Mouse (Mus musculus) heart, embryonic 16.5 days (tissue): Measurements from ENCODE around the gene Pxmp4. TPM values are rescaled to one million over a fixed set of nuclear protein-coding genes. Genes with fewer than 3 reads are reported as not detected.
A peak's percentile ranks its signal among the peaks of the same experiment; 100 is the strongest.

Experiments
- ATAC-seq: fragments of 200-750 bp; cut with Nextera tagmentation; replicated peaks from 2 replicates; pipeline ENCODE4 v1.8.0; 2017; ENCODE audit warnings: moderate number of reproducible peaks; ENCODE audit not compliant: insufficient read depth, low FRiP score; ENCODE audit errors: extremely low read depth
- H3K27ac ChIP-seq: fragments of 300-500 bp; sonication (generic); 2 replicates; pipeline ENCODE4 v1.5.1; 2014; ENCODE audit warnings: mild to moderate bottlenecking, low read length, control low read depth, moderate library complexity
- H3K27me3 ChIP-seq: fragments of 300-500 bp; sonication (generic); 2 replicates; pipeline ENCODE4 v1.6.1; 2014; ENCODE audit warnings: low read length, mixed read lengths; ENCODE audit not compliant: control insufficient read depth, insufficient read depth
- H3K36me3 ChIP-seq: fragments of 300-500 bp; sonication (generic); 2 replicates; pipeline ENCODE4 v1.6.1; 2014; ENCODE audit not compliant: control insufficient read depth, insufficient read depth
- H3K4me1 ChIP-seq: fragments of 300-500 bp; sonication (generic); 2 replicates; pipeline ENCODE4 v1.6.1; 2014; ENCODE audit warnings: low read length, mixed read lengths; ENCODE audit not compliant: control insufficient read depth, insufficient read depth
- H3K4me2 ChIP-seq: fragments of 300-500 bp; sonication (generic); 2 replicates; pipeline ENCODE4 v1.6.1; 2014; ENCODE audit warnings: low read depth, mild to moderate bottlenecking, control low read depth, low read length
- H3K4me3 ChIP-seq: fragments of 300-500 bp; sonication (generic); 2 replicates; pipeline ENCODE4 v1.5.1; 2014; ENCODE audit warnings: mild to moderate bottlenecking, control low read depth, low read length
- H3K9ac ChIP-seq: fragments of 300-500 bp; sonication (generic); 2 replicates; pipeline ENCODE4 v1.6.1; 2014; ENCODE audit warnings: low read length, control low read depth
- H3K9me3 ChIP-seq: fragments of 300-500 bp; sonication (generic); replicated peaks from 2 replicates; pipeline ENCODE4 v1.6.1; 2016; ENCODE audit warnings: low read length; ENCODE audit not compliant: control insufficient read depth
- WGBS: fragments of 180-500 bp; shearing (Covaris S2); extraction: QIAGEN DNeasy Blood & Tissue Kit; methylation state at CpG from one replicate; pipeline ENCODE4 v1.1.7; 2014; 5-methylcytosine and 5-hydroxymethylcytosine counted together
- polyA plus RNA-seq: library from polyadenylated mRNA; unstranded; fragments of >200 nt; fragmentation: Nextera tagmentation; extraction: Ambion mirVana; gene quantifications from 2 replicates; pipeline ENCODE4 v1.2.1, GENCODE M21; 2015

Gene Pxmp4
- polyA plus RNA-seq: 28.2 and 29.5 TPM in 2 replicates

DNA sequence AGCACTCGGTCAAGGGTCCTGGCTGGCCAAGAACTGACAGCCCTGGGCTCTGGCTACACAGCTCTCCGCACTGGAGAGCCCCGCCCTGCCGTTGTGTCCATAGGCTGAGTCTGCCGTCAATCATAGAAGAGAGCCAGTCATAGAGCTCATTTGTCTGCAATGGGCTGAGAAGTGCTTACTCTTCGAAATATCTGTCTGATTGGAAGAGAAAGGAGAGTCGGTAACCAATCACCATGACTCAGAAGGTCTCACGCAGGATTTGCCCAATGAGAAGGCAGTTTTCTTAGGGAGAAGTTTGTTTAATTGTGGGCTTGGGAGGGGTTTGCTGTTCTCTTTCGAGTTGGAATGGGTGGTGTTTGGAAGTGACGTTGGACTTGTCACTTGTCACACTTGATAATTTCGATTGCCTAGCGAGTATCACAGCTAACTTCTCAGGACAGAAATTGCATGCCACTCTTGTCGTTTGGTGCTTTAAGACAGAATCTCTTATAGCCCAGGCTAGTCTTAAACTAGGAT is at the start of gene Pxmp4:
Gene Pxmp4, minus strand, starts transcription at position 71 of the 516 bp plus-strand sequence.
- WGBS: 0% methylated on average over 13 of the region's 13 CpGs
- H3K4me2 ChIP-seq: peak within 1 kb of the TSS; percentile 77
- H3K4me3 ChIP-seq: peak within 1 kb of the TSS; percentile 84
- no peaks in the 10 kb centered on the region for H3K9me3 ChIP-seq
- ATAC-seq: peak; percentile 100
- H3K4me1 ChIP-seq: peaks cover 10% of the 10 kb centered on the region
- peak within 1 kb of the TSS; percentile 76 for H3K27ac ChIP-seq
- no peaks in the 10 kb centered on the region for H3K27me3 ChIP-seq
- H3K36me3 ChIP-seq: no peaks in the 10 kb centered on the region
- H3K9ac ChIP-seq: peak within 1 kb of the TSS; percentile 95

DNA sequence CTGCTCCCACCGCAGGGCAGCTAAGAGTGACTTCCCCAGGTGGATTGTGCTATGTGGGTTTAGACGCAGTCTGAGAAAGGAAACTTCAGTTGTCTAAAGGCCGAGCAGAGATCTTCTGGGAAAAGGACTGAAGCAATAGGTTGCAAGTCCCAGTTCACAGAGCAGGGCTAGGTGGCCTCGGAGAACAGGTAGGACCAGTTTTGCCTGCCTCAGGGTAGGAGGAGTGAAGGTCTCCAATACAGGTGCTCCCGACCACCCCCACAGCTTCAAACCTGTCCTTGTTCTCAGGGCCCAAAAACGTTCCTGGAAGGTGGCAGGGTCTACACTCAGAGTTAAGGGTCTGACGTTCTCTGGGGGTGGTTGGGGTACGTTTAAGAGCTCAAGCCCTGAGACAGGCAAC is 47.9 kb upstream of the Pxmp4 start, which contains the start of gene Chmp4b:
Gene Chmp4b, plus strand, starts transcription at position 343 of the 400 bp plus-strand sequence.
- H3K36me3 ChIP-seq: no peaks in the 10 kb centered on the region
- H3K4me1 ChIP-seq: peaks cover 2% of the 10 kb centered on the region; the same call in 1 of the 2 replicates
- no peak within 1 kb of the TSS for H3K9ac ChIP-seq
- H3K27me3 ChIP-seq: no peaks in the 10 kb centered on the region
- H3K4me3 ChIP-seq: no peak within 1 kb of the TSS
- H3K9me3 ChIP-seq: no peaks in the 10 kb centered on the region
- H3K4me2 ChIP-seq: no peak within 1 kb of the TSS
- WGBS: 51% methylated on average over 8 of the region's 8 CpGs
- ATAC-seq: no peak
- no peak within 1 kb of the TSS for H3K27ac ChIP-seq

- no peak overlapping the region for H3K27ac ChIP-seq
- 75% methylated on average over 3 of the region's 3 CpGs for WGBS
Measured at GRCm38 (mm10) chr2:154650404-154650803, 46.9 kb upstream of the Pxmp4 start.

GRCm38 (mm10) chr2:154648086-154648485 is 44.6 kb upstream of the Pxmp4 start:
- 31% methylated on average over 3 of the region's 3 CpGs for WGBS
- Histone ChIP-seq H3K4me2 (no peak overlapping the region), H3K4me1 (no peaks in the 10 kb centered on the region), H3K36me3 (0 out of 2 replicates have a peak, but pooled peaks cover 3% of the 10 kb centered on the region), H3K9me3 (no peaks in the 10 kb centered on the region), H3K27ac (no peak overlapping the region), H3K4me3 (no peak overlapping the region), H3K27me3 (no peaks in the 10 kb centered on the region), H3K9ac (no peak overlapping the region)
- ATAC-seq: no peak

More at GRCm38 (mm10) chr2:154650404-154650803, 46.9 kb upstream of the Pxmp4 start:
- Histone ChIP-seq H3K9me3 (no peaks in the 10 kb centered on the region), H3K9ac (no peak overlapping the region), H3K4me3 (no peak overlapping the region), H3K4me2 (no peak overlapping the region), H3K27me3 (no peaks in the 10 kb centered on the region), H3K4me1 (no peaks in the 10 kb centered on the region), H3K36me3 (0 out of 2 replicates have a peak, but pooled peaks cover 3% of the 10 kb centered on the region)
- no peak for ATAC-seq

DNA sequence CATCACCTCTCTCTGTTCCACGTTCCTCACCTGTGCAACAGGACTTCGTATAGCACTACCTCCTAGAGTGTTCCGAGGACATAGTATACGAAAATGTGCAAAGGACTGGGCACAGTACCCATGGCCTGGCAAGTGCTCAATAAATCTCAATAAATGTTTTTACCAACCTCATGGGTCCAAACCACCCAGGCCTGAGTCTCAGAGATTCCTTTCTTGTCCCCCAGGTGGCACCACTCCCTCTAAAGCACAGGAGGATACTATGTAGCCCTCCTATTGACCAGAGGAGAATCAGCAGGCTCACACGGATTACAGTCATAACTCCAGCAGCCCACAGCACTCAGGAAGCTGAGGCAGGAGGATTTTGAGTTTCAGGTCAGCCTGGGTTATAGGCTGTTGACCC is 43.1 kb upstream of the Pxmp4 start:
- H3K9me3 ChIP-seq: no peaks in the 10 kb centered on the region
- H3K27me3 ChIP-seq: no peaks in the 10 kb centered on the region
- H3K4me1 ChIP-seq: no peaks in the 10 kb centered on the region
- ATAC-seq: no peak
- H3K4me3 ChIP-seq: no peak overlapping the region
- H3K36me3 ChIP-seq: 0 out of 2 replicates have a peak, but pooled peaks cover 3% of the 10 kb centered on the region
- H3K27ac ChIP-seq: no peak overlapping the region
- no peak overlapping the region for H3K9ac ChIP-seq
- 77% methylated on average over 5 of the region's 5 CpGs for WGBS
- H3K4me2 ChIP-seq: no peak overlapping the region

DNA sequence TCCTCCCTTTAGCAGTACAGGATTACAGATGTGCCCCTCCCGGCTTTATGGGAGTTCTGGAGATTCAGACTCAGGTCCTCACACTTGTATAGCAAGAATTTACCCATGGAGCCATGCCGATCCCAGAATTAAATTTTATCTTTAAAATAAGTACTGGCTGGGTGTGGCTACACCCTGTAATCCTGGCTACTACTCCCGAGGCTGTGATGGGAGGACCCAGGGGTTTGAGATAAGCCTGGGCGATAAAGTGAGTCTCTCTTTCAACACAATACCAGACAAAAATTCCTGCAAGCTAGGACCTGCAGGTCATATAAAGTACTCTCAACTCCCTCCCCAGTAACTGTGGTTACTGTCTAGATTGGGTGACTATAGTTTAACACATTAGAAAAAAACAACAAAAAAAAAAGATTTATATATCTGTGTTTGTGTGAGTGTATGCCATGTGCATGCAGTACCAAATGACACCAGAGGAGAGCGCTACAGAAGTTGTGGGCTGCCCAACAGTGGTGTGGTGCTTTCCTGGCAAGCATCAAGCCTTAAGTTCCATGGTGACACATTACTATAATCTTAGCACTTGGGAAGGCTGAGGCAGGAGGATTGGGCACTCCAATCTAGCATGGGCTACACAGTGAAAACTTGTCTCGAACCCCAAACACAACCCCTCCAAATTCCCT is 39.3 kb upstream of the Pxmp4 start:
- no peaks in the 10 kb centered on the region for H3K27me3 ChIP-seq
- 60% methylated on average over 6 of the region's 6 CpGs for WGBS
- H3K9me3 ChIP-seq: peaks cover 4% of the 10 kb centered on the region
- H3K4me3 ChIP-seq: no peak overlapping the region
- no peak overlapping the region for H3K27ac ChIP-seq
- no peaks in the 10 kb centered on the region for H3K4me1 ChIP-seq
- no peak overlapping the region for H3K9ac ChIP-seq
- no peak for ATAC-seq
- H3K36me3 ChIP-seq: peaks cover 14% of the 10 kb centered on the region
- H3K4me2 ChIP-seq: no peak overlapping the region

DNA sequence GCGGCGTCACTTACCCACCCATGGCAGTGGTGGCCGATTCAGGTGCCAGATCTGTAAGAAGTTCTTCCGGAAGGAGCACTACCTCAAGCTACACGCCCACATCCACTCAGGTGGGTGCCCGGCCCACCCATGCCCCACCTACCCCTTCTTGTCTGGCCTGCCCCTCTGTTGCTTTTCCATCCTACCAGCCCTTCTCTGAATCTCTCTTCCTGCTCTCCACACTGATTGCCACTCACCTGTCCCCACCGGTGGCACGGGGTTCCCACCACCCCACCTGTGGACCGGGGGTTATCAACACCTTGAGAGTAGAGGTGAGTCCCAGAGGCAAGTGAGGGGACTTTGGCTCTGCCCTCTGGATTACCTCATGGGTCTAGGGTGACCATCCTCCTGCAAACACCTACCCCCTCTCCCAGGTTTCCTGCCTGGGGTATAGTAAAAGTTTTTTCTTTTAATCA is 38.5 kb upstream of the Pxmp4 start:
- H3K9ac ChIP-seq: no peak overlapping the region
- WGBS: 91% methylated on average over 9 of the region's 9 CpGs
- H3K27me3 ChIP-seq: no peaks in the 10 kb centered on the region
- no peak overlapping the region for H3K4me3 ChIP-seq
- no peak for ATAC-seq
- H3K36me3 ChIP-seq: peaks cover 17% of the 10 kb centered on the region
- peaks cover 4% of the 10 kb centered on the region for H3K9me3 ChIP-seq
- H3K27ac ChIP-seq: no peak overlapping the region
- no peak overlapping the region for H3K4me2 ChIP-seq
- no peaks in the 10 kb centered on the region for H3K4me1 ChIP-seq

DNA sequence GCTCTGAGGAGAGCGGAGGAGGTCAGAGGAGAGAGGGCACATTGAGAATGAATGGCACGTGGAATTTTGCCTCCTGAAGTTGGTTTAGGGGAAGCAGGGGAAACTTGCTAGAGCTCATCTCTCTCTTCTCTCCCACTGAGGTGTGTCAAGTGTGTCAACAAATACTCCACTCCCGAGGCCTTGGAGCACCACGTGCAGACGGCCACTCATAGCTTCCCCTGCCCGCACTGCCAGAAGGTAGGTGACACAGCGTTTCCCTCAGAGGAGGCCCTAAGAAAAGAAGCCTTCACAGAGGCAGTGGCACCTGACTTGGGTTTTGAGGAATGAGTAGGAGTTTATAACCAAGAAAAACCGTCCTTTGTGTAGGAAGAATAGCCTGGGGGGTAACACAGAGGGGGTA is 37.7 kb upstream of the Pxmp4 start:
- Histone ChIP-seq H3K9ac (no peak overlapping the region), H3K4me2 (no peak overlapping the region), H3K4me3 (no peak overlapping the region), H3K4me1 (no peaks in the 10 kb centered on the region), H3K27ac (no peak overlapping the region), H3K27me3 (no peaks in the 10 kb centered on the region), H3K9me3 (peaks cover 4% of the 10 kb centered on the region), H3K36me3 (peaks cover 17% of the 10 kb centered on the region)
- 76% methylated on average over 8 of the region's 8 CpGs for WGBS
- ATAC-seq: no peak

DNA sequence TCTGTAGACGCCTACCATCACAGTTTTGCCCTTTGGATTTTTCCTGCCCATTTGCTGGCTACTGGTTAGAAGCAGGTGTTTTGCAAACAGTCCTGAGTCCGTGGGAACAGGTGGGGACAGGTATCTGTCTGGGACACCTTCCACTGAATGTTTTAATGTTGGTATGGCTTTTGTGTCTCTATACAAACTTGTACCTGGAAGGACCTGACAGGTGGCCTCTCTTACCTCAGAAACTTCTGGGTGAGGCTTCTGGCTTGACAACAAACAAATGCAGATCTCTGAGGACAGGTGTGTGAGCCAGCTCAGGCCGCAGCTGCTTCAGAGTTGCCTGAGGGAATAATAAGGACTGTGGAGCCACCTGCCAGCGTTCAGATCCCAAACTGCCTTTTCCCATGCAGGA is 35.6 kb upstream of the Pxmp4 start:
- H3K27me3 ChIP-seq: no peaks in the 10 kb centered on the region
- WGBS: 85% methylated on average over 4 of the region's 4 CpGs
- H3K9ac ChIP-seq: no peak overlapping the region
- H3K4me2 ChIP-seq: no peak overlapping the region
- peaks cover 4% of the 10 kb centered on the region for H3K9me3 ChIP-seq
- no peak for ATAC-seq
- no peaks in the 10 kb centered on the region for H3K4me1 ChIP-seq
- no peak overlapping the region for H3K4me3 ChIP-seq
- peaks cover 17% of the 10 kb centered on the region for H3K36me3 ChIP-seq
- H3K27ac ChIP-seq: no peak overlapping the region
